Mouse (Mus musculus) erythroblast, adult 5-6 weeks (primary cell): ENCODE results near the gene Gtpbp10. TPM values are rescaled to one million over a fixed set of nuclear protein-coding genes. Genes with fewer than 3 reads are reported as not detected.

Experiments used
- ATAC-seq: replicated peaks from 2 replicates; pipeline ENCODE4 v1.8.0; 2016; ENCODE audit warnings: moderate number of reproducible peaks, mild to moderate bottlenecking, moderate TSS enrichment, inconsistent platforms; ENCODE audit not compliant: poor library complexity, low FRiP score, severe bottlenecking
- total RNA-seq, 2 experiments: library from RNA; stranded (forward) in 1 of 2; stranded (reverse) in 1 of 2; fragments of 150-400 nt in 1 of 2; fragments of 200-764, 138-1000 nt in 1 of 2; gene quantifications; 2 replicates each; pipeline versions ENCODE4 v1.2.3 to v1.2.4; 2015 to 2017; ENCODE audit warnings: low replicate concordance in 2 of 2

Gene Gtpbp10
- total RNA-seq, 2 experiments from 2014 or later = 3.8 to 10.6 TPM

DNA sequence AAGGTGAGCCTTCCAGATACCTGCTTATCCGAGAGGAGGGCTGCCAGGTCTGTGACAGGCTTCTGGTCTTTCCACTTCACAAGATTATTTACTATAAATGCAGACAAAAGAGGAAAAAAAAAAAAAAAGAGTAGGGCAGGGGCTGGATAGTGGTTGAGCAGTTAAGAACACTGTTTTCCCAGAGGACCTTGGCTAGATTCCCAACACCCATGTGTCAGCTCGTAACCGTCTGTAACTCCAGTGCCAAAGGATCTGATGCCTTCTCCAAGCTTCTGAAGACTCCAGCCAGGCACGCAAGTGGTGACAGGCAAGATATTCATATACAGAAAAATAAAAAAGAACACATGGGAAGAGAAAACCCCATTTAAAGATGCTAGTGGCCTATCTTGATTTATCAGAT lies 56.0 kb downstream of the Gtpbp10 start:
- ATAC-seq = no peak

DNA sequence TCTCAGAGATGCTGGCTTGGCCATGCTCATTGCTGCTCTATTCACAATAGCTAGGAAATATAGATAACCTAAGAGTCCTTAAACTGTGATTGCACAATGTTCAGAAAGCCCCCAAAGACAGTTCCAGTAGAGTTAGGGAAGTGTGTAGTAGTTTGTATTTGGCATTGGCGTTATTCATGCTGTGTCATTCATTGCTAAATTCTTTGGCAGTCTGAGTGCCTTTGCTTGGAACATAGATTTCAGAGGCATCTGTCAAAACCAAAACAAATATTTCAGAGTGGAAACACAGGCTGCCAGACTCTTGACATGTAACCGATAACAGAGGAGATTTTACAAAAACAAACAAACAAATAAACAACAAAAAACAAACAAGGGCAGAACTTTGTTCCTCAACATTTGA lies 57.8 kb downstream of the Gtpbp10 start:
- ATAC-seq = no peak

DNA sequence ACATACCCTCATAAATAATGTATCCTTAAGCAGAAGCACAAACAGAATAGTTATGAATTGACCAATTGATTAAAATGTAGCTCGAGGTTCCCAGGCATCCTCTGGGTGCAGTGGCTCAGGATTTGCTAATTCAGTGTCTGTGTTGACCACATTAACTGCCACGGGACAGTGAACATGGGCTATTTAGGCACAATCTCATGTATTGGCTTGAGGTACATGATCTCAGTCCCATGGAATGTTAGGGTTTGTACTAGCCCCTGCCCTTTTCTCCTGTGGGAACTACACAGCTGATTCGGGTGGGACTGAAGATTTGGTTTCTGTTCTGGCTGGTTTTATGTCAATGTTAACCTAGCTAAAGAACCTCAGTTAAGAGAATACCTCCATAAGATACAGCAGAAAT lies 62.9 kb downstream of the Gtpbp10 start:
- ATAC-seq = no peak

DNA sequence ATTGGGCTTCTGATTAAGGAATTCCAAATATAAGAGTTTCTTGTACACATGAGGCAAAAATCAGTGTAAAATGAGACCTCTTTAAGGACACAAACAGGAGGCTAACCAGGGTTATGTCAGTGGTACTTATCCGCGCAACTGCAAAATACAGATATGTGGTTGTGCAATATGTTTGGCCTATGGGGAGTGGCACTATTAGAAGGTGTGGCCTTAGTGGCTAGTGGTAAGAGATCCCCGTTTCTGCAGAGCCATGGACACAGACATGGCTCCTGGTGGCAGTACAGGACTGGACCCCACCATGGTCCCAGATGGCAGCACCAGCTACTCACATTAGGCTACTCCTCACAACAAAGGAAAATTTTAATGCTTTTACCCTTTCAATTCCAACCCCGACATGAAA lies 64.3 kb downstream of the Gtpbp10 start:
- ATAC-seq = no peak

DNA sequence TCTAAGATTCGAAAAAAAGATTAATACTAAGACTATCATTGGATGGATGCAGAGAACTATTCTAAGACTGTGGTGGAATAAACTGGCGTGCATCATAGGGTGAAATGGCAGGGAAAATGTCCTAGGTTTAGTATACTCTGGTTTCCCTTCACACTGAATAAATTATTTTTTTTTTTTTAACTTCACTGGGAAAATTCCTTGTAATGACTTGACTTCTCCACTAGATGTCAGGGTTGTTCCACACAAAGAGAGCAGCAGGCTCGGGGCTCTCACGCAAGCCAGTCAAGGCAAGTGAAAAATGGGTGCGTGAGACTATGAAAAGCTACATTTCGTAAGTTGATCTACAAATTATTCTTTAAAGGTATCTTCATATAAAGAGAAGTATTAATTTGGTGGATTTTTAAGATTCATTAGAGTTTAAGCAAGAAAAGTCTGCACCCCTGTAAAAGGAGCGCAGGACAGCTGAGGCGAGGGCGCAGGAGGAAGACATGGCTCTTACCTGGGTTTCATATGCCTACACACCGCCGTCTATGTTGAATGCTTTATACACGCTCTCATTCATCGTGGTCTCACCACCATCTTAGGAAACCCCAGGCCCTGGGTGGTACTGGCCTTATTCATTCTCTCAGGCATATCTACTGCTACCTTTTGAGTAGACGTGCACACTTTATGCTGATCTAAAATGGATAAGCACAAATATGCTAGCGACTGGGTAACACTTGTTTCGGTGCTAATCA lies 64.9 kb downstream of the Gtpbp10 start:
- ATAC-seq = no peak

DNA sequence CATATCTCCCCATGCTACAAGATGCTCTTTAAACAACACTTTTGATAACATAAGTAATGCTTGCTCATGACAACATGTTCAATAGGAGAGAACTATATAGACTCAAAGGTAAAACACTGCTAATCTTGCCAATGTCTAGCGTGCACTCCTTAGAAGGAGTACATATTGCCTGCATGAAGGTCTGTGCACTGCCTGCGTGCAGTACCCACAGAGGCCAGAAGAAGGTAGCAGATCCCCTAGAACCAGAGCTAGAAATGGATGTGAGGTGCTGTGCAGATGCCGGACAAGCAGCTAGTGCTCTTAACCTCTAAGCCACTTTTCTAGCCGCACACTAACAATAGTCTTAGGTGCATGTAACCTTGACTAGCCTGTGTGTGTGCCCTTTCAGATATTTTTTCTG lies 67.2 kb downstream of the Gtpbp10 start:
- no peak for ATAC-seq

Other genes starting within 250 kb of the Gtpbp10 start
- 0.63 TPM in 1 of 2 replicates, not detected in the other for gene Cdk14, start 139.2 kb downstream of the Gtpbp10 start, total RNA-seq (2015; ENCODE audit: low replicate concordance)
- 0.56 and 0.60 TPM in 2 replicates for gene Cdk14, start 139.2 kb downstream of the Gtpbp10 start, total RNA-seq (2017; ENCODE audit: low replicate concordance)
- gene 1700015F17Rik, start 80.4 kb downstream of the Gtpbp10 start, total RNA-seq (2015; ENCODE audit: low replicate concordance) = not detected in 2 replicates
- gene 1700015F17Rik, start 80.4 kb downstream of the Gtpbp10 start, total RNA-seq (2017; ENCODE audit: low replicate concordance) = not detected in 2 replicates
- 0.42 TPM in 1 of 2 replicates, not detected in the other for gene Cldn12, start 44.6 kb downstream of the Gtpbp10 start, total RNA-seq (2015; ENCODE audit: low replicate concordance)
- gene Cldn12, start 44.6 kb downstream of the Gtpbp10 start, total RNA-seq (2017; ENCODE audit: low replicate concordance) = 0.98 and 1.2 TPM in 2 replicates
- gene Gm8773, start 14.3 kb upstream of the Gtpbp10 start, total RNA-seq (2015; ENCODE audit: low replicate concordance) = not detected in 2 replicates
- gene Gm8773, start 14.3 kb upstream of the Gtpbp10 start, total RNA-seq (2017; ENCODE audit: low replicate concordance) = not detected in 2 replicates
- not detected in 2 replicates for gene Cfap69, start 104.7 kb upstream of the Gtpbp10 start, total RNA-seq (2015; ENCODE audit: low replicate concordance)
- 4.6 TPM in 1 of 2 replicates, not detected in the other for gene Cfap69, start 104.7 kb upstream of the Gtpbp10 start, total RNA-seq (2017; ENCODE audit: low replicate concordance)
- gene Steap2, start 135.0 kb upstream of the Gtpbp10 start, total RNA-seq (2015; ENCODE audit: low replicate concordance) = not detected in 2 replicates
- not detected in 2 replicates for gene Steap2, start 135.0 kb upstream of the Gtpbp10 start, total RNA-seq (2017; ENCODE audit: low replicate concordance)
- gene Steap1, start 189.8 kb upstream of the Gtpbp10 start, total RNA-seq (2015; ENCODE audit: low replicate concordance) = not detected in 2 replicates
- gene Steap1, start 189.8 kb upstream of the Gtpbp10 start, total RNA-seq (2017; ENCODE audit: low replicate concordance) = not detected in 2 replicates